Mouse (Mus musculus) liver, embryonic 14.5 days (tissue): ENCODE measurements around the gene Ube3b.

Experiments
- CTCF ChIP-seq: IDR thresholded peaks from 2 replicates; pipeline ENCODE4 v1.5.1; 2016; ENCODE audit warnings: antibody characterized with exemption, low read depth, control low read depth
- EP300 ChIP-seq: IDR thresholded peaks from 2 replicates; pipeline ENCODE4 v1.6.1; 2016; ENCODE audit warnings: antibody characterized with exemption, low read depth

GRCm38 (mm10) chr5:114428621-114429020 is 48.2 kb downstream of the Ube3b start:
- TF ChIP-seq CTCF (no peak), EP300 (no peak)
